Mouse (Mus musculus): ENCODE measurements around the gene Ccnjl. TPM values are rescaled to one million over a fixed set of nuclear protein-coding genes. Genes with fewer than 3 reads are reported as not detected.

Ccnjl gene
- total RNA-seq, 4 experiments from 2014 or later = 0.12 TPM; not detected in 3

- no peak for DNase-seq (ENCODE audit: low spot score in 2 of 2)
These were observed 8.1 kb upstream of the Ccnjl start for GRCm38 (mm10) chr11:43520521-43520920.

GRCm38 (mm10) chr11:43528078-43528682 lies 404 bp upstream of the Ccnjl start:
- DNase-seq (ENCODE audit: low spot score in 2 of 2) = no peak

DNA sequence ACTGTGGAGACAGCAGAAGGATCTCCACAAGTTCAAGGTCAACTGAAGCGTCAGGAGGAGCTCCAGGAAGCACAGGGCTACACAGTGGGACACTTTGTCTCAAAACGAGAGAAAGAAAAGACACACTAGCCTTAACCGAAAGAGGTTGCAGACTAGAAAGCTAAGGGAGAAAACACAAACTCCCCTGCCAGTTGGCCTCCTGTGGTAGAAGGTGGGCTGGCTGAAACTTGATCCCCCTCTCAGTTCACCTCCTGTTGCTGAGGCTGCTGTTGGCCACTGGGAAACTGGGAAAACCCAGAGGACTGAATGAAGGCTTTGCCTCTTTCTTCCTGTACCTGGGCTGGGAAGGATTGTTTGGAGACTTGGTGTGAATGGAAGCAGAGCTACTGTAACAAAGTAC lies 1.5 kb downstream of the Ccnjl start:
- no peak for DNase-seq (ENCODE audit: low spot score in 2 of 2)

DNA sequence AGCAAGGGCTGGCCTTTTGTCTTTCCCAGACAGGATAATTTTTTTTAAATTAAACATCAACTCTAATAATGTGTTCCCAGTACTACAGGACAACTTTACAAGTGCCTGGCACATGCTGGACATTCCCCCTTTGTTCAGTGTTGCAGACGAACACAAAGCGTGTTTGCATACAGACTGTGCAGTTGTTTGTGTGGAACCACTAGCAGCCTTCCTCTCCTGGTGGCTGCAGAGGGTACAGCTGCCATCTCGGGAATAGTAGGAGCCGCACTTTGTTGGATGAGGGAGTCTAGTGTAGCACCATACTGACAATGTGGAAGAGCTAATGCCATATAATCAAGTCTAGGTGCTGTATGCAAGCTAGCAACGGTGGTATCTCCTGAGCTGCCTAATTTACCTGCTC lies 3.0 kb downstream of the Ccnjl start:
- no peak for DNase-seq (ENCODE audit: low spot score in 2 of 2)

- DNase-seq (ENCODE audit: low spot score in 2 of 2) = no peak
These were observed 8.5 kb downstream of the Ccnjl start for GRCm38 (mm10) chr11:43537074-43537473.

- no peak for DNase-seq (ENCODE audit: low spot score in 2 of 2)
These were observed 11.3 kb downstream of the Ccnjl start for GRCm38 (mm10) chr11:43539863-43540262.

- DNase-seq (ENCODE audit: low spot score in 2 of 2) = no peak
These were observed 15.3 kb downstream of the Ccnjl start for GRCm38 (mm10) chr11:43543711-43544466.

DNA sequence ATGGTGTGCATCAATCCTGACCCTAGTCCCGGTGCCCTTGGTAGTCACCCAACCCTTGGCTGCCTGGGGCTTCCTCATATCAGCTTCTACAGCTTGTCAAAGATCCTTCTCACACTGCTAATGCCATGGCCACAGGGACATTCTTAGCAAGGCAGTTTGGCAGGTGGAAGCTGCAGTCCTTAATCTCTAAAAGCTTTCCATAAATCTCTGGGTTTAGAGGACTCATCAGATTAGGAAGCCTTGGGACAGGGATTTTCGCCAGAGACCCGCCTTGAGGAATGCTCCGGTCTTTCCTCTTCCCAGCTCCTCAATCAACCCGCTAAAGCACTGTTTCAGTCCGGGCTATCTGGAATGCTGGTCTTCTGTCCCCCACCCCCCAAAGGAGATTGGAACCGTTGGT lies 16.2 kb downstream of the Ccnjl start:
- no peak for DNase-seq (ENCODE audit: low spot score in 2 of 2)

DNA sequence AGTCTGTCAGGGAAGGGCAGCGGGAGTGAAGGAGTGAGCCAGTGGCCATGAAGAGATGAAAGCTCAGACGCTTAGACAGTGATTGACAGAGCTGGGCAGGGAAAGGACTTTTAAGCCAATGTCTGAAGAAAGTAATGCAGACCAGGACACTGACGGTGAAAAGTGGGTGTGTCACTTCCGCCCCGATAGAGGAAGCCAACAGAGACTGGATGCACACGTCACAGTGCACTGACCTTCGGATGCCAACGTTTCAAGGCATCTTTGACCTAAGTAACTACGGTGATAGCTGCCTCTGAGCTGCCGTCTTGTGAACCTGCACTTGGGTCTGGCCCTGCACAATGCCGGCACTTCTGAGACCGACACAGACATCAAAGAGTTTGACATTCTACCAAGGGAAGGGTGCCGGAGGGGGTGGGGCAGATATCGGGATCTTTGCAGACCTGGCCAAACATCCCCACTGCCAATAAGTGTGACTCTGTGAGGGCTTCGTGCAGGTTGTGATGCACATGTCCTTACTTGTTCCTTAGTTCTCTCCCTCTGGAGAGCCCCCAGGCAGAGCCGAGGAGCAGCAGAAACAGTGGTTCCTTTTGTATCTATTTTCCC lies 17.4 kb downstream of the Ccnjl start:
- no peak for DNase-seq (ENCODE audit: low spot score in 2 of 2)

- no peak for DNase-seq (ENCODE audit: low spot score in 2 of 2)
These were observed 18.1 kb downstream of the Ccnjl start for GRCm38 (mm10) chr11:43546678-43547077.

DNA sequence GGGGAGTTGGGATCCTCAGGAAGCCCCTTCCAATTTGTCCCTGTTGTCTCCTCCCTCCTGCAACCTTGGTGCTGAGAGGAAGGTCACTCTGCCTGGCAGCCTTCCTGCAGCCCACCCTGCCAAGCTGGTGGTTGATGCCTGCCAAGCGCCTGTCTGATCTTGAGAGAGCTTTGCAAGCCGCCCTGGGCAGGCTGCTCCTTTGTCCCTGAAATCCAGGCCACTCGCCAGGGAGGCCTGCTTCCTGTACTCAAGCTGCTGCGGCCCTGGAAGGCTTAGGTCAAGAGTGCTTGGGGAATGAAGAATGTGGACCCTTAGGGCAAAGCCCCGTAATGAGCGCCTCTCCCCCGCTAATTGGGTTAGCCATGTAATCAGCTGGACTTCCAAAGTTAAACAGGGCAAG lies 19.6 kb downstream of the Ccnjl start:
- no peak for DNase-seq (ENCODE audit: low spot score in 2 of 2)

- no peak for DNase-seq (ENCODE audit: low spot score in 2 of 2)
These were observed 20.3 kb downstream of the Ccnjl start for GRCm38 (mm10) chr11:43548657-43549435.

GRCm38 (mm10) chr11:43549701-43550100 lies 21.1 kb downstream of the Ccnjl start:
- peak in 1 of 2 experiments; percentile 22 for DNase-seq (ENCODE audit: low spot score in 2 of 2)

DNA sequence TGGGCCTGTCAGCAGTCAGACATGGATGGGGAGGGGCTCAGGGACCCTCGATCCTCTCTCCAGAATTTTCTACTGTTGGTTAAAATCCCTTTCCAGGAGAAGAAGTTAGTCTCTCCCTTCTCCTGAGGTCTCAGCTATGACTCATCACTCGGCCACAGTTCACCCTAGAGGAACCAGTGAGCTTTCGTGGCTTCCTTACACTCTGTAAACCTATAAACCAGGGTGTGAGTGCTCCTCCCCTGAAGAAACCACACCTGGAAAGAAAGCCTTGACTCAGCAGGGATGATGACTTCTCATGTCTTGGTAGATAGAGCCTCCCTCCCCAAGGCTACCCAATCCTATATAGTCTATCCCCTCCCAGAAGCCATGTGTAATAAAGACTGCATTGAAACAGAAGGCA lies 23.2 kb downstream of the Ccnjl start:
- DNase-seq (ENCODE audit: low spot score in 2 of 2) = no peak

GRCm38 (mm10) chr11:43552675-43553074 lies 24.1 kb downstream of the Ccnjl start:
- DNase-seq (ENCODE audit: low spot score in 2 of 2) = no peak

DNA sequence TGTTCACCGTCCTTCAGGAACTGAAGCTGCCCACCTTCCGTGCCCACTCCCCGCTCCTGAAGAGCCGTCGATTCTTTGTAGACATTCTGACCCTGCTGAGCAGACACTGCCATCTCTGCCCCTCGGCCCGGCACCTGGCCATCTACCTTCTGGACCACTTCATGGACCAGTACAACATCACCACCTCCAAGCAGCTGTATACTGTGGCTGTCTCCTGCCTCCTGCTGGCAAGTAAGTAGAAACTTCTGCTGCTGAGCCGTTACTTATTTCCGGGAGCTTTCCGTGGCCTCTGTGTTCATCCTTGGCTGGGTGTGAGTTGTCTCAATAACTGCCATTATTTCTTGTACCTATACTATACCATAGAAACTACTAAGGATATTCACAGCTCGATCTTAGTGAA lies 28.0 kb downstream of the Ccnjl start:
- no peak for DNase-seq (ENCODE audit: low spot score in 2 of 2)

DNA sequence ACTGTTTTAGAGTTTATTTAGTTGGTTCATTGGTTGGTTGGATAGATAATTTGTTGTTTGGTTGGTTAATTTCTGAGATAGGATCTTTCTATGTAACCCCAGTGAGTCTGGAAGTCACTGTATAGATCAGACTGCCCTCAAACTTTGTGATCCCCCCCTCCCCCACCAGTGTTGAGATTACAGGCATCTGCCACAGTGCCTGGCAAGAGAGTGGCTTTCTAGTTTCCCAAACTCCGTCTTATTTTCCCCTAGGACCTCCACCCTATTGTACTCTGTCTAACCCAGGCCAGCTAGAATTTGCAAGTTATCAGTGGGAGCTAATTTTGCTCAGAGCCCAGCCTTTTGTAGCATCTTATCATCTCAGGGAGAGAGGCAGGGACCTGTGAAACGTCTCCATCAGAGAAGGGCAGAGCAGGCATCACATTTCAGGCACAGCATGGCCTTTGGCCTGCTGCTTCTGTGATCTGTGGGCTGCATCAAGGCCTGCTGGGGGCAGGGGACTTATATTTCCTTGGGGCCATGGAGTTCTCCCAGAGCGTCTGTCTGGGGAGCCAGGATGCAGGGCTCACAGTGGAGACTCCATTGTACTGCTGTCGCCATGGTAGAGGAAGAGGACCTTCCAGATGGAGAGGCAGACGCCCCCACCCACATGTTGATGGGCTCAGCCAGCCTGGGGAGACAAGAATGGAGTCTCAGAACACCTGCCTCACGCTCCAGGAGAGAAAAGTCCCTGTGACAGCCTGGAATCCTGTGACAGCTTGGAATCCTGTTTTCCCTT lies 31.1 kb downstream of the Ccnjl start:
- DNase-seq (ENCODE audit: low spot score in 2 of 2) = no peak

- DNase-seq (ENCODE audit: low spot score in 2 of 2) = no peak
These were observed 35.2 kb downstream of the Ccnjl start for GRCm38 (mm10) chr11:43563654-43564244.

GRCm38 (mm10) chr11:43565414-43565813 lies 36.8 kb downstream of the Ccnjl start:
- no peak for DNase-seq (ENCODE audit: low spot score in 2 of 2)

GRCm38 (mm10) chr11:43565852-43566251 lies 37.3 kb downstream of the Ccnjl start:
- DNase-seq (ENCODE audit: low spot score in 2 of 2) = no peak

GRCm38 (mm10) chr11:43566696-43567095 lies 38.1 kb downstream of the Ccnjl start:
- DNase-seq (ENCODE audit: low spot score in 2 of 2) = no peak
